Mouse (Mus musculus): ENCODE data around the gene Rabep1. TPM values are rescaled to one million over a fixed set of nuclear protein-coding genes. Genes with fewer than 3 reads are reported as not detected.

Rabep1 gene
- polyA plus RNA-seq (2012; rRNA removed): 19.7 and 22.9 TPM in 2 replicates

GRCm38 (mm10) chr11:70844559-70845456 is at the start of gene Rabep1:
Gene Rabep1, plus strand, starts transcription at chr11:70844778.

GRCm38 (mm10) chr11:70812365-70812764 is 32.2 kb upstream of the Rabep1 start, which contains the start of gene Scimp:
Gene Scimp, minus strand, starts transcription at chr11:70812586.

GRCm38 (mm10) chr11:70969821-70970559 is 125.4 kb downstream of the Rabep1 start, which contains the start of the genes Nup88 and Rpain:
Gene Nup88, minus strand, starts transcription at chr11:70969973.
Gene Rpain, plus strand, starts transcription at chr11:70970213.

GRCm38 (mm10) chr11:70982557-70983228 is 138.1 kb downstream of the Rabep1 start, which contains the start of gene C1qbp:
Gene C1qbp, minus strand, starts transcription at chr11:70983026.

Other genes with a start within 250 kb of the Rabep1 start
- gene 4930544D05Rik, start 228.9 kb upstream of the Rabep1 start, polyA plus RNA-seq (2012; rRNA removed): not detected in 2 replicates
- not detected in 2 replicates for gene Chrne, start 225.6 kb upstream of the Rabep1 start, polyA plus RNA-seq (2012; rRNA removed)
- 0.71 and 1.1 TPM in 2 replicates for gene Gp1ba, start 205.7 kb upstream of the Rabep1 start, polyA plus RNA-seq (2012; rRNA removed)
- 65.1 and 75.1 TPM in 2 replicates for gene Rnf167, start 197.5 kb upstream of the Rabep1 start, polyA plus RNA-seq (2012; rRNA removed)
- gene Slc25a11, start 197.3 kb upstream of the Rabep1 start, polyA plus RNA-seq (2012; rRNA removed): 97.5 and 110 TPM in 2 replicates
- gene Pfn1, start 190.1 kb upstream of the Rabep1 start, polyA plus RNA-seq (2012; rRNA removed): 596 and 833 TPM in 2 replicates
- 31.1 and 40.7 TPM in 2 replicates for gene Eno3, start 187.6 kb upstream of the Rabep1 start, polyA plus RNA-seq (2012; rRNA removed)
- gene Spag7, start 175.4 kb upstream of the Rabep1 start, polyA plus RNA-seq (2012; rRNA removed): 113 and 176 TPM in 2 replicates
- 12.3 TPM in 2 replicates for gene Camta2, start 156.7 kb upstream of the Rabep1 start, polyA plus RNA-seq (2012; rRNA removed)
- 0.44 and 1.1 TPM in 2 replicates for gene Inca1, start 144.6 kb upstream of the Rabep1 start, polyA plus RNA-seq (2012; rRNA removed)
- 28.3 and 36.8 TPM in 2 replicates for gene Kif1c, start 144.2 kb upstream of the Rabep1 start, polyA plus RNA-seq (2012; rRNA removed)
- 4.8 and 5.2 TPM in 2 replicates for gene Zfp3, start 80.6 kb upstream of the Rabep1 start, polyA plus RNA-seq (2012; rRNA removed)
- gene Scimp, start 32.2 kb upstream of the Rabep1 start, polyA plus RNA-seq (2012; rRNA removed): 0.05 TPM in 1 of 2 replicates, not detected in the other
- gene Nup88, start 125.2 kb downstream of the Rabep1 start, polyA plus RNA-seq (2012; rRNA removed): 136 and 205 TPM in 2 replicates
- gene Rpain, start 125.4 kb downstream of the Rabep1 start, polyA plus RNA-seq (2012; rRNA removed): 65.4 and 101 TPM in 2 replicates
- gene C1qbp, start 138.2 kb downstream of the Rabep1 start, polyA plus RNA-seq (2012; rRNA removed): 156 and 169 TPM in 2 replicates
- 19.2 and 29.2 TPM in 2 replicates for gene Dhx33, start 159.7 kb downstream of the Rabep1 start, polyA plus RNA-seq (2012; rRNA removed)
- 37.1 and 38.8 TPM in 2 replicates for gene Mis12, start 174.8 kb downstream of the Rabep1 start, polyA plus RNA-seq (2012; rRNA removed)
- 17.4 and 27.6 TPM in 2 replicates for gene Derl2, start 175.1 kb downstream of the Rabep1 start, polyA plus RNA-seq (2012; rRNA removed)
- 196 and 211 TPM in 2 replicates for gene 6330403K07Rik, start 188.7 kb downstream of the Rabep1 start, polyA plus RNA-seq (2012; rRNA removed)

Data from central nervous system, embryonic 11.5 days (tissue).